Mouse (Mus musculus): Measurements from ENCODE around the gene Lgals8. TPM values are rescaled to one million over a fixed set of nuclear protein-coding genes. Genes with fewer than 3 reads are reported as not detected.

Lgals8 gene
- polyA plus RNA-seq, 1 experiment from 2014 or later: 10.6 TPM

Other genes with a start within 250 kb of the Lgals8 start
- 19.2 and 26.7 TPM in 2 replicates for gene Mtr, start 206.8 kb downstream of the Lgals8 start, polyA plus RNA-seq (2016; fragmentation: Nextera tagmentation; extraction: Ambion mirVana)
- gene Actn2, start 124.2 kb downstream of the Lgals8 start, polyA plus RNA-seq (2016; fragmentation: Nextera tagmentation; extraction: Ambion mirVana): 1.3 and 2.6 TPM in 2 replicates
- 39.1 and 39.8 TPM in 2 replicates for gene Heatr1, start 69.9 kb downstream of the Lgals8 start, polyA plus RNA-seq (2016; fragmentation: Nextera tagmentation; extraction: Ambion mirVana)
- 1.3 and 1.7 TPM in 2 replicates for gene Edaradd, start 55.5 kb upstream of the Lgals8 start, polyA plus RNA-seq (2016; fragmentation: Nextera tagmentation; extraction: Ambion mirVana)
- gene Ero1lb, start 100.9 kb upstream of the Lgals8 start, polyA plus RNA-seq (2016; fragmentation: Nextera tagmentation; extraction: Ambion mirVana): 6.0 and 7.9 TPM in 2 replicates